Comparison of ENCODE assay signal across 8 mouse cellular contexts in genomic region chr2:152925189-152925872, GRCm38 (mm10). TPM values are rescaled to one million over a fixed set of nuclear protein-coding genes. Genes with fewer than 3 reads are reported as not detected.
A peak's percentile ranks its signal among the peaks of the same experiment; 100 is the strongest.
DNase-seq lines count a peak whose midpoint lies in the region; ATAC-seq and TF ChIP-seq lines count a peak whose summit lies in the region.

No protein-coding gene starts in this region.

- H3K4me1 ChIP-seq in embryonic facial prominence, embryonic 10.5 days, result peaks cover 82% of the 10 kb centered on the region
- peaks cover 11% of the 10 kb centered on the region for H3K4me1 ChIP-seq in heart, embryonic 16.5 days (ENCODE audit: control insufficient read depth, insufficient read depth, low read length)
- peaks cover 40% of the 10 kb centered on the region for H3K4me1 ChIP-seq in limb, embryonic 11.5 days (ENCODE audit: control insufficient read depth, insufficient read depth, low read length)
- H3K4me1 ChIP-seq in midbrain, embryonic 13.5 days (replicated peaks), result no peaks in the 10 kb centered on the region

- 0 out of 2 replicates have a peak, but pooled peaks cover 5% of the 10 kb centered on the region for H3K27me3 ChIP-seq in embryonic facial prominence, embryonic 10.5 days (replicated peaks; ENCODE audit: low read depth, poor library complexity, severe bottlenecking)
- no peaks in the 10 kb centered on the region for H3K27me3 ChIP-seq in heart, embryonic 16.5 days (ENCODE audit: control insufficient read depth, insufficient read depth, low read length)
- H3K27me3 ChIP-seq in limb, embryonic 11.5 days (ENCODE audit: control insufficient read depth, insufficient read depth, low read length), result no peaks in the 10 kb centered on the region
- no peaks in the 10 kb centered on the region for H3K27me3 ChIP-seq in myocyte (ENCODE audit: control insufficient read depth, insufficient read depth, insufficient read length)
- no peaks in the 10 kb centered on the region for H3K27me3 ChIP-seq in midbrain, embryonic 13.5 days

- H3K9ac ChIP-seq in heart, embryonic 16.5 days (ENCODE audit: low read length), result no peak overlapping the region
- peak overlapping the region; percentile 38; the same call in 1 of the 2 replicates for H3K9ac ChIP-seq in limb, embryonic 11.5 days (ENCODE audit: low read length)
- no peak overlapping the region for H3K9ac ChIP-seq in midbrain, embryonic 13.5 days (replicated peaks)

- peak overlapping the region; percentile 90 for H3K27ac ChIP-seq in embryonic facial prominence, embryonic 10.5 days (replicated peaks)
- H3K27ac ChIP-seq in heart, embryonic 16.5 days (ENCODE audit: low read length), result peak overlapping the region; percentile 82
- peak overlapping the region; percentile 90 for H3K27ac ChIP-seq in limb, embryonic 11.5 days (replicated peaks; ENCODE audit: low read depth, low read length)
- no peak overlapping the region for H3K27ac ChIP-seq in midbrain, embryonic 13.5 days

- 0 out of 2 replicates have a peak overlapping the region, but pooled peaks have one; percentile 6 for H3K4me2 ChIP-seq in heart, embryonic 16.5 days (ENCODE audit: low read depth, low read length)
- peak overlapping the region; percentile 16; the same call in 1 of the 2 replicates for H3K4me2 ChIP-seq in limb, embryonic 11.5 days (ENCODE audit: low read depth, severe bottlenecking)
- peak overlapping the region; percentile 89 for H3K4me2 ChIP-seq in myocyte (ENCODE audit: low read depth)
- H3K4me2 ChIP-seq in midbrain, embryonic 13.5 days (replicated peaks), result no peak overlapping the region

- H3K36me3 ChIP-seq in embryonic facial prominence, embryonic 10.5 days (replicated peaks), result no peaks in the 10 kb centered on the region
- H3K36me3 ChIP-seq in heart, embryonic 16.5 days (ENCODE audit: control insufficient read depth, insufficient read depth), result no peaks in the 10 kb centered on the region
- no peaks in the 10 kb centered on the region for H3K36me3 ChIP-seq in limb, embryonic 11.5 days (ENCODE audit: control insufficient read depth, insufficient read depth, low read length)
- no peaks in the 10 kb centered on the region for H3K36me3 ChIP-seq in myocyte (ENCODE audit: control insufficient read depth, insufficient read depth)
- H3K36me3 ChIP-seq in midbrain, embryonic 13.5 days, result no peaks in the 10 kb centered on the region

- DNase-seq in adrenal gland, adult (ENCODE audit: inconsistent age in 2 of 2, low spot score in 1 of 2), result peak; percentile 88 to 94
- DNase-seq in embryonic facial prominence, embryonic 10.5 days (ENCODE audit: low spot score), result peak; percentile 89
- DNase-seq in limb, embryonic 11.5 days (ENCODE audit: low spot score), result peak; percentile 88
- DNase-seq in thymus, adult 18-20 months, result no peak
- no peak for DNase-seq in B cell, adult 2 months

- H3K9me3 ChIP-seq in embryonic facial prominence, embryonic 10.5 days, result no peaks in the 10 kb centered on the region
- no peaks in the 10 kb centered on the region for H3K9me3 ChIP-seq in heart, embryonic 16.5 days (replicated peaks; ENCODE audit: control insufficient read depth, low read length)
- H3K9me3 ChIP-seq in limb, embryonic 11.5 days (ENCODE audit: control insufficient read depth, low read length), result no peaks in the 10 kb centered on the region
- no peaks in the 10 kb centered on the region for H3K9me3 ChIP-seq in midbrain, embryonic 13.5 days

- ATAC-seq in heart, embryonic 16.5 days (replicated peaks; ENCODE audit: extremely low read depth, insufficient read depth, low FRiP score), result peak; percentile 70
- ATAC-seq in limb, embryonic 11.5 days (ENCODE audit: insufficient number of reproducible peaks, low FRiP score, low TSS enrichment, low read depth), result peak; percentile 83
- no peak for ATAC-seq in midbrain, embryonic 13.5 days

- TF ChIP-seq POLR2A in myocyte (IDR thresholded peaks at IDR 0.05; ENCODE audit: insufficient read length, low read depth), result no peak

- H3ac ChIP-seq in myocyte (ENCODE audit: control insufficient read depth, insufficient read length), result no peak overlapping the region

- WGBS in embryonic facial prominence, embryonic 10.5 days, result 39% methylated on average over 11 of the region's 11 CpGs
- WGBS in heart, embryonic 16.5 days, result 47% methylated on average over 11 of the region's 11 CpGs
- WGBS in limb, embryonic 11.5 days, result 22% methylated on average over 11 of the region's 11 CpGs
- WGBS in midbrain, embryonic 13.5 days, result 75% methylated on average over 11 of the region's 11 CpGs

- H3K4me3 ChIP-seq in embryonic facial prominence, embryonic 10.5 days, result 0 out of 2 replicates have a peak overlapping the region, but pooled peaks have one; percentile 19
- no peak overlapping the region for H3K4me3 ChIP-seq in heart, embryonic 16.5 days (ENCODE audit: low read length)
- H3K4me3 ChIP-seq in limb, embryonic 11.5 days (ENCODE audit: low read depth, low read length), result no peak overlapping the region
- H3K4me3 ChIP-seq in myocyte, result peak overlapping the region; percentile 5
- no peak overlapping the region for H3K4me3 ChIP-seq in midbrain, embryonic 13.5 days (replicated peaks)

- H3K79me2 ChIP-seq in myocyte (ENCODE audit: control insufficient read depth, insufficient read depth), result peaks cover 19% of the 10 kb centered on the region

TF ChIP-seq in myocyte, 11 proteins besides CTCF, POLR2A, EP300 and RAD21:
- TF ChIP-seq TCF12 (IDR thresholded peaks at IDR 0.05; ENCODE audit: insufficient read depth, poor library complexity, severe bottlenecking), result peak; percentile 45
- no peak for TF ChIP-seq USF1 (IDR thresholded peaks at IDR 0.05; ENCODE audit: low read depth)
- no peak for TF ChIP-seq SRF (IDR thresholded peaks at IDR 0.05; ENCODE audit: control insufficient read depth, insufficient read length, low read depth)
- no peak for TF ChIP-seq POLR2AphosphoS2 (IDR thresholded peaks at IDR 0.05; ENCODE audit: insufficient read length, low read depth)
- TF ChIP-seq MAX (IDR thresholded peaks at IDR 0.05; ENCODE audit: low read depth), result no peak
- no peak for TF ChIP-seq MYOD1 (IDR thresholded peaks at IDR 0.05; ENCODE audit: control insufficient read depth in 1 of 3, insufficient read length in 2 of 3, low read depth in 2 of 3)
- no peak for TF ChIP-seq E2F4 (IDR thresholded peaks at IDR 0.05; ENCODE audit: insufficient read depth)
- TF ChIP-seq MYOG (IDR thresholded peaks at IDR 0.05; ENCODE audit: control insufficient read depth in 1 of 3, insufficient read depth in 1 of 3, insufficient read length in 2 of 3, low read depth in 2 of 3), result no peak
- no peak for TF ChIP-seq CEBPB (IDR thresholded peaks at IDR 0.05; ENCODE audit: insufficient read depth, poor library complexity, severe bottlenecking)
- TF ChIP-seq REST (IDR thresholded peaks at IDR 0.05; ENCODE audit: insufficient read depth, insufficient read length), result no peak
- TF ChIP-seq TCF3 (IDR thresholded peaks at IDR 0.05; ENCODE audit: insufficient read length, low read depth), result peak; percentile 29

RNA-seq across cellular contexts. Expression of gene Foxs1, which starts 7.7 kb away (rescaled TPM):
- polyA plus RNA-seq in embryonic facial prominence, embryonic 10.5 days (2016; fragmentation: Nextera tagmentation; extraction: Ambion mirVana), result 0.45 and 0.72 TPM in 2 replicates
- 6.1 and 6.6 TPM in 2 replicates for polyA plus RNA-seq in heart, embryonic 16.5 days (2015; fragmentation: Nextera tagmentation; extraction: Ambion mirVana)
- 0.29 and 0.38 TPM in 2 replicates for polyA plus RNA-seq in limb, embryonic 11.5 days (2014; fragmentation: Nextera tagmentation; extraction: Ambion mirVana)
- 31.3 TPM for polyA plus RNA-seq in myocyte (2012; fragmentation: generic; extraction: Trizol)
- polyA plus RNA-seq in midbrain, embryonic 13.5 days (2015; fragmentation: Nextera tagmentation; extraction: Ambion mirVana), result 3.4 and 3.6 TPM in 2 replicates

RNA-seq across cellular contexts. Expression of gene Mylk2, which starts 14.2 kb away (rescaled TPM):
- polyA plus RNA-seq in embryonic facial prominence, embryonic 10.5 days (2016; fragmentation: Nextera tagmentation; extraction: Ambion mirVana), result 0.05 TPM in 1 of 2 replicates, not detected in the other
- polyA plus RNA-seq in heart, embryonic 16.5 days (2015; fragmentation: Nextera tagmentation; extraction: Ambion mirVana), result 0.10 and 0.32 TPM in 2 replicates
- polyA plus RNA-seq in limb, embryonic 11.5 days (2014; fragmentation: Nextera tagmentation; extraction: Ambion mirVana), result not detected in 2 replicates
- polyA plus RNA-seq in myocyte (2012; fragmentation: generic; extraction: Trizol), result 8.2 TPM
- polyA plus RNA-seq in midbrain, embryonic 13.5 days (2015; fragmentation: Nextera tagmentation; extraction: Ambion mirVana), result 0.06 and 0.07 TPM in 2 replicates

RNA-seq across cellular contexts. Expression of gene Dusp15, which starts 26.2 kb away (rescaled TPM):
- 0.34 and 0.95 TPM in 2 replicates for polyA plus RNA-seq in embryonic facial prominence, embryonic 10.5 days (2016; fragmentation: Nextera tagmentation; extraction: Ambion mirVana)
- 0.10 and 0.33 TPM in 2 replicates for polyA plus RNA-seq in heart, embryonic 16.5 days (2015; fragmentation: Nextera tagmentation; extraction: Ambion mirVana)
- 0.37 and 1.0 TPM in 2 replicates for polyA plus RNA-seq in limb, embryonic 11.5 days (2014; fragmentation: Nextera tagmentation; extraction: Ambion mirVana)
- polyA plus RNA-seq in myocyte (2012; fragmentation: generic; extraction: Trizol), result 0.02 TPM
- polyA plus RNA-seq in midbrain, embryonic 13.5 days (2015; fragmentation: Nextera tagmentation; extraction: Ambion mirVana), result 3.5 and 6.3 TPM in 2 replicates

RNA-seq across cellular contexts. Expression of gene Ttll9, which starts 37.0 kb away (rescaled TPM):
- 1.3 and 1.8 TPM in 2 replicates for polyA plus RNA-seq in embryonic facial prominence, embryonic 10.5 days (2016; fragmentation: Nextera tagmentation; extraction: Ambion mirVana)
- polyA plus RNA-seq in heart, embryonic 16.5 days (2015; fragmentation: Nextera tagmentation; extraction: Ambion mirVana), result 0.95 and 1.1 TPM in 2 replicates
- 0.35 and 0.62 TPM in 2 replicates for polyA plus RNA-seq in limb, embryonic 11.5 days (2014; fragmentation: Nextera tagmentation; extraction: Ambion mirVana)
- polyA plus RNA-seq in myocyte (2012; fragmentation: generic; extraction: Trizol), result not detected
- 3.4 and 3.9 TPM in 2 replicates for polyA plus RNA-seq in midbrain, embryonic 13.5 days (2015; fragmentation: Nextera tagmentation; extraction: Ambion mirVana)

Comparison
In these comparisons a context has a peak if more than half of its experiments do, and no peak if none do; other contexts are left out.
1. DNase-seq: peak in adrenal gland, adult (2 of 2), embryonic facial prominence, embryonic 10.5 days (single experiment) and limb, embryonic 11.5 days (single experiment); none in thymus, adult 18-20 months (0 of 2) and B cell, adult 2 months (0 of 2).
2. H3K4me3 ChIP-seq: peak in embryonic facial prominence, embryonic 10.5 days (single experiment) and myocyte (single experiment); none in heart, embryonic 16.5 days (single experiment), limb, embryonic 11.5 days (single experiment) and midbrain, embryonic 13.5 days (single experiment).